Mouse (Mus musculus): ENCODE measurements around the gene Prr36.
A peak's percentile ranks its signal among the peaks of the same experiment; 100 is the strongest.

The Prr36 gene

GRCm38 (mm10) chr8:4193588-4193894 lies 23.7 kb downstream of the Prr36 start:
- DNase-seq: no peak

- DNase-seq: peak; percentile 84
Observed at GRCm38 (mm10) chr8:4192807-4193587, 24.3 kb downstream of the Prr36 start.

- no peak for DNase-seq
Observed at GRCm38 (mm10) chr8:4192305-4192704, 25.0 kb downstream of the Prr36 start.

GRCm38 (mm10) chr8:4189031-4189722 lies 28.1 kb downstream of the Prr36 start:
- no peak for DNase-seq

- no peak for DNase-seq
Observed at GRCm38 (mm10) chr8:4188605-4189004, 28.7 kb downstream of the Prr36 start.

- DNase-seq: no peak
Observed at GRCm38 (mm10) chr8:4186151-4186550, 31.1 kb downstream of the Prr36 start.

- no peak for DNase-seq
Observed at GRCm38 (mm10) chr8:4183409-4183808, 33.9 kb downstream of the Prr36 start.

GRCm38 (mm10) chr8:4174018-4174417 lies 43.2 kb downstream of the Prr36 start:
- no peak for DNase-seq

GRCm38 (mm10) chr8:4172486-4172885 lies 44.8 kb downstream of the Prr36 start:
- no peak for DNase-seq

GRCm38 (mm10) chr8:4167918-4168317 lies 49.3 kb downstream of the Prr36 start:
- DNase-seq: no peak

- DNase-seq: no peak
Observed at GRCm38 (mm10) chr8:4166881-4167525, 50.3 kb downstream of the Prr36 start.

- DNase-seq: peak; percentile 100
Observed at GRCm38 (mm10) chr8:4165852-4166751, 51.2 kb downstream of the Prr36 start, which contains the start of gene Evi5l. Gene Evi5l (plus strand): TSS chr8:4166567.

GRCm38 (mm10) chr8:4165176-4165851 lies 51.9 kb downstream of the Prr36 start:
- peak; percentile 22 for DNase-seq

GRCm38 (mm10) chr8:4162786-4163185 lies 54.5 kb downstream of the Prr36 start:
- no peak for DNase-seq

Data from kidney, adult 11 months (tissue).